Mouse (Mus musculus) left cerebral cortex, postnatal 14 days (tissue): ENCODE results near the gene Rpl10-ps3. TPM values are rescaled to one million over a fixed set of nuclear protein-coding genes. Genes with fewer than 3 reads are reported as not detected.

Experiments
- DNase-seq, 2 experiments: peaks; one replicate each; pipeline ENCODE4 v3.0.0; 2021 to 2022; ENCODE audit warnings: low spot score in 2 of 2, mixed read lengths in 1 of 2
- intact Hi-C: fragments of 180-260 bp; cut with DNase I; formaldehyde crosslinking; loops from one replicate; pipeline ENCODE4 v1.15.1; 2025
- total RNA-seq, 2 experiments: library from RNA; stranded (reverse); gene quantifications; 2 replicates each; pipeline ENCODE4 v1.2.3; 2021

Rpl10-ps3 gene
- total RNA-seq, 2 experiments from 2014 or later = 327 to 341 TPM

GRCm38 (mm10) chr9:50319506-50319905 lies 25.3 kb downstream of the Rpl10-ps3 start:
- intact Hi-C loops = no loop called here

GRCm38 (mm10) chr9:50317299-50317698 lies 27.5 kb downstream of the Rpl10-ps3 start:
- no peak for DNase-seq

More at GRCm38 (mm10) chr9:50319506-50319905, 25.3 kb downstream of the Rpl10-ps3 start:
- no peak for DNase-seq

GRCm38 (mm10) chr9:50315650-50316049 lies 29.1 kb downstream of the Rpl10-ps3 start:
- intact Hi-C loops = no loop called here

More at GRCm38 (mm10) chr9:50317299-50317698, 27.5 kb downstream of the Rpl10-ps3 start:
- intact Hi-C loops = no loop called here

GRCm38 (mm10) chr9:50311036-50311545 lies 33.7 kb downstream of the Rpl10-ps3 start:
- intact Hi-C loops = no loop called here
- DNase-seq = no peak

More at GRCm38 (mm10) chr9:50315650-50316049, 29.1 kb downstream of the Rpl10-ps3 start:
- DNase-seq = no peak

- intact Hi-C loops = no loop called here
- peak; percentile 52 to 76 for DNase-seq
Measured at GRCm38 (mm10) chr9:50305666-50306402, 38.9 kb downstream of the Rpl10-ps3 start.

- intact Hi-C loops = no loop called here
- no peak for DNase-seq
Measured at GRCm38 (mm10) chr9:50305046-50305445, 39.7 kb downstream of the Rpl10-ps3 start.

- DNase-seq = no peak
- intact Hi-C loops = no loop called here
Measured at GRCm38 (mm10) chr9:50304004-50304403, 40.8 kb downstream of the Rpl10-ps3 start.

GRCm38 (mm10) chr9:50301722-50302121 lies 43.0 kb downstream of the Rpl10-ps3 start:
- intact Hi-C loops = no loop called here
- DNase-seq = peak; percentile 73 to 90

- no peak for DNase-seq
- intact Hi-C loops = no loop called here
Measured at GRCm38 (mm10) chr9:50298389-50298788, 46.4 kb downstream of the Rpl10-ps3 start.

Other genes with a start within 250 kb of the Rpl10-ps3 start
- gene Plet1, start 149.6 kb upstream of the Rpl10-ps3 start, total RNA-seq = not detected
- 10 to 100 TPM; 35.6 to 41.3 TPM for gene Pts, start 183.8 kb upstream of the Rpl10-ps3 start, total RNA-seq
- 10 to 100 TPM; 24.1 to 24.4 TPM for gene Il18, start 209.9 kb upstream of the Rpl10-ps3 start, total RNA-seq
- gene Bco2, start 210.2 kb upstream of the Rpl10-ps3 start, total RNA-seq = 1 to 10 TPM; 2.7 to 2.8 TPM
- not detected for gene Tex12, start 216.4 kb upstream of the Rpl10-ps3 start, total RNA-seq